Mouse (Mus musculus) limb, embryonic 12.5 days (tissue): ENCODE results near the gene Mtfr1l. TPM values are rescaled to one million over a fixed set of nuclear protein-coding genes. Genes with fewer than 3 reads are reported as not detected.

Experiments used
- ATAC-seq: fragments of 200-750 bp; cut with Nextera tagmentation; 2 replicates; pipeline ENCODE4 v1.8.0; 2017; ENCODE audit warnings: low read depth, moderate TSS enrichment; ENCODE audit not compliant: insufficient number of reproducible peaks, insufficient read depth, low FRiP score, low TSS enrichment
- H3K27ac ChIP-seq: fragments of 300-500 bp; sonication (generic); 2 replicates; pipeline ENCODE4 v1.5.1; 2016; ENCODE audit warnings: mild to moderate bottlenecking, moderate library complexity
- H3K27me3 ChIP-seq: fragments of 300-500 bp; sonication (generic); 2 replicates; pipeline ENCODE4 v1.6.1; 2016; ENCODE audit warnings: mild to moderate bottlenecking, moderate library complexity
- H3K36me3 ChIP-seq: fragments of 300-500 bp; sonication (generic); 2 replicates; pipeline ENCODE4 v1.6.1; 2016; ENCODE audit warnings: mild to moderate bottlenecking, moderate library complexity
- H3K4me1 ChIP-seq: fragments of 300-500 bp; sonication (generic); replicated peaks from 2 replicates; pipeline ENCODE4 v1.6.1; 2016
- H3K4me2 ChIP-seq: fragments of 300-500 bp; sonication (generic); 2 replicates; pipeline ENCODE4 v1.6.1; 2016; ENCODE audit warnings: mild to moderate bottlenecking, moderate library complexity
- H3K4me3 ChIP-seq: fragments of 300-500 bp; sonication (generic); replicated peaks from 2 replicates; pipeline ENCODE4 v1.5.1; 2016; ENCODE audit warnings: mild to moderate bottlenecking
- H3K9ac ChIP-seq: fragments of 300-500 bp; sonication (generic); replicated peaks from 2 replicates; pipeline ENCODE4 v1.6.1; 2016; ENCODE audit warnings: mild to moderate bottlenecking, moderate library complexity
- H3K9me3 ChIP-seq: fragments of 300-500 bp; sonication (generic); 2 replicates; pipeline ENCODE4 v1.6.1; 2016; ENCODE audit warnings: mild to moderate bottlenecking, moderate library complexity
- WGBS: fragments of 180-500 bp; shearing (Covaris S2); methylation state at CpG from one replicate; pipeline ENCODE4 v1.1.7; 2016; 5-methylcytosine and 5-hydroxymethylcytosine counted together
- polyA plus RNA-seq: library from polyadenylated mRNA; unstranded; fragments of >200 nt; fragmentation: Nextera tagmentation; extraction: Ambion mirVana; gene quantifications from 2 replicates; pipeline ENCODE4 v1.2.1, GENCODE M21; 2016

Mtfr1l gene
- polyA plus RNA-seq, 1 experiment from 2014 or later: 118 TPM

DNA sequence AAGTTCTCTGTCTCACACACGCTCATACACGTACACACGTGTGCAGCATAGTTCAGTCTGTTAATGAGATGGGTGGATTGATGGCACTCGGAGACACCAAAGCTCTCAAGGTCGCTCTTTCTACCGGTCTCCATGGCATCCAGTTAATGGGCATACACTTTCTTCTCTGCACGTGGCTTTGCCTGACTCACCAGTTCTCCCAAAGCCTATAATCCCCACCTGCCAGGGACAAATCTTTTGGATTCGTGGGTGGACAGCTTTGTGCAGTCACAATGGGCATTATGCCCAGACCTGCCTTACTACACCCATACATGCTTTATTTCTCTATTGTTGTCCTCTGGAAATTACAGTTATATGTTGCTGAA, 582 bp upstream of the Mtfr1l start:
- H3K36me3 ChIP-seq: peaks cover 41% of the 10 kb centered on the region
- 18% methylated on average over 8 of the region's 8 CpGs for WGBS
- peaks cover 23% of the 10 kb centered on the region for H3K4me1 ChIP-seq
- peak overlapping the region; percentile 95 for H3K4me3 ChIP-seq
- H3K27ac ChIP-seq: peak overlapping the region; percentile 66; the same call in 1 of the 2 replicates
- H3K9ac ChIP-seq: peak overlapping the region; percentile 50
- H3K27me3 ChIP-seq: no peaks in the 10 kb centered on the region
- no peak for ATAC-seq
- peak overlapping the region; percentile 77 for H3K4me2 ChIP-seq
- H3K9me3 ChIP-seq: no peaks in the 10 kb centered on the region

DNA sequence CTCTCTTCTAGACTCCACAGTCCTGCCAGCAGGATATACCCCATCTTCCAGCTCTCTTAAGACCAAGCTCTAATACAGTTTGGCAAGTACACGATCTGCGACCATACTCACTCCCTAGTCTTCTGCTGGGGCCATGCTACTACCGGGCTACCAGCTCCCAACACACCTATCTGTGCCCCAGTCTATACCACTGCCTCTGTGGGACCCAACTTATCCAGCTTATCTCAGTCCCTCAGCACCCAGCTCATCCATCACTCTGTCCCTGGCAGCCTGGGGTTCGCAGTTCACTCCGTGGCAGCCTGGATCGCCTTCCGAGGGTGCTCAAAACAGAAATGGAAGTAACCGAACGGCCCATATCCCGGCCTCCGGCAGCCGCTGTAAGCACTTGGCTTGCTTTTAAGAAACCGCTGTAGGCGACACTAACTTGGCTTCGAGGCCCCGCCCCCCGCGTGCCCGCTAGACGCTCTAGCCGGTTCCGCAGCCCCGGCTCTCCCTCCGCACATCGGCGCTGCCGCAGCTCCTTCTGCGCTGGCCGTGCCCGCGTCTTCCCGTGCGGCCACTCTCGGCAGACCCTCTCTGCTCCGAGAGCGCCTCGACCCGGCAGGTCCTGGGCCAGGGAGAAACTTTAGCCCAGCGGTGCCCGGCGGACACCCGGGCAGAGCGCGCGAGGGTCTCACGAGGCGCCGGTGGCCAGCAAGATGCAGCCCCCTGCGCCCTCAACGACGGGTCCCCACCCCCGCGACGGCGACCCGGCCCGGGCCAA, 882 bp downstream of the Mtfr1l start:
- Histone ChIP-seq H3K9ac (peak overlapping the region; percentile 88), H3K4me2 (peak overlapping the region; percentile 77), H3K27me3 (no peaks in the 10 kb centered on the region), H3K36me3 (peaks cover 41% of the 10 kb centered on the region), H3K9me3 (no peaks in the 10 kb centered on the region), H3K4me1 (peaks cover 23% of the 10 kb centered on the region), H3K4me3 (peak overlapping the region; percentile 95), H3K27ac (peak overlapping the region; percentile 88)
- ATAC-seq: no peak
- under 1% methylated on average over 57 of the region's 57 CpGs for WGBS

DNA sequence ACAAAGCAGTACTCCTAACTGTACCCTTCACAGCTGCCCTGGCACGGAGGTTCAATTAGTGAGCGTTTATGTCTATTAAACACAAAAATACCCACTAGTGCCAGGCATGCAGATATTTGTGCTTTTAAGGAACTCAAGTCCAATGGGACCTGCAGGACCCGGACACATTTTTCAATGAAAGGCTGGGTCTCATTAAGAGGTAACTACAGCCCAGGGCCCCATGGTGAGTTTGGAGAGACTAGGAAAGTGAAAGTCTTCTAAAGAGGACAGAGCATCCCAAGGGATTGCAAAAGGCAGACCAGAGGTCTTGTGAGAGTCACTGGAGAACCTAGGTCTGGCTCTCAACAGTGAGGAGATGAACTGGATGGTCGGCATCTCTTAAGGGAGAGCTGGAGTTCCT, 1.8 kb downstream of the Mtfr1l start:
- 80% methylated on average over 4 of the region's 4 CpGs for WGBS
- Histone ChIP-seq H3K4me3 (peak overlapping the region; percentile 95), H3K27me3 (no peaks in the 10 kb centered on the region), H3K36me3 (peaks cover 41% of the 10 kb centered on the region), H3K4me2 (peak overlapping the region; percentile 77), H3K4me1 (peaks cover 23% of the 10 kb centered on the region), H3K9me3 (no peaks in the 10 kb centered on the region), H3K9ac (no peak overlapping the region), H3K27ac (no peak overlapping the region)
- ATAC-seq: no peak

DNA sequence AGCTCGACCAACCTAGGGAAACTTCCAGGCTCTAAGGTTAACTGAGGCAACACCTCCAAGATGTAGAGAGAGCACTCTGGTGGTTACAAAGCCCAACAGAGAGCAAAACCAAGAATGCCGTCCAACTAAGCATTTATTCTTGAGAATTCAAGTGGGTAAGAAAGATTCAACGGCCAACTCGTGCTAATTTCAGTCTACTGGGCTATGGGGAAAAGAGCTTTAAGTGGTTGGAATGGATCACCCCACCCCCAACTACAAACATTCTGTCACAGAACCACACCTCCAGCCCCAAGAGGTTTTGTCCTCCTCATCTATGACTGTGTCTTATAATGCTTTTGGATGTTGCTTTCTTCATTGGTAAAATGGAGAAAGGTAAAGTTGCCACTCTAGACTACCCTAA, 2.3 kb downstream of the Mtfr1l start:
- Histone ChIP-seq H3K4me3 (no peak overlapping the region), H3K27me3 (no peaks in the 10 kb centered on the region), H3K36me3 (peaks cover 41% of the 10 kb centered on the region), H3K4me1 (peaks cover 23% of the 10 kb centered on the region), H3K27ac (no peak overlapping the region), H3K9ac (no peak overlapping the region), H3K4me2 (no peak overlapping the region), H3K9me3 (no peaks in the 10 kb centered on the region)
- ATAC-seq: no peak
- 79% methylated on average over 4 of the region's 4 CpGs for WGBS

DNA sequence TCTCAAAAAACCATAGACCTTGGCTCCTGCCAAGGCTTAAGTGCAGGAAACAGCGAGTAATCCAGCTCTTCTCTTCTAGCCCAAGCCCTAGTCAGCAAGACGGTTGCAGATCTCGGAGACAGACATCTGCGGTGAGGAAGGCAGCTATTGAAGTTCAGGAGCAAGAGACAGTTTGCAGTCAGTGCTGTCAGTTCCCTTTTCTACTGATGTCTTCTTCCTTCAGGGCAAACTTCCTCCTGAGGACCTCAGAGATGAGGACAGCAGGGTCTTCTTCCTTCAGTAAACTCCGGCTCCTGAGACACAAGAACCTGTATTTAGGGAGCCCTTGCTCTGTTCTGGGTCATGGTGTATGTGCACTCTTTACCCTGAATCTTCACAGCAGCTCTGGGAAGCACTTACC, 9.0 kb downstream of the Mtfr1l start:
- 87% methylated on average over 5 of the region's 5 CpGs for WGBS
- peaks cover 99% of the 10 kb centered on the region for H3K36me3 ChIP-seq

DNA sequence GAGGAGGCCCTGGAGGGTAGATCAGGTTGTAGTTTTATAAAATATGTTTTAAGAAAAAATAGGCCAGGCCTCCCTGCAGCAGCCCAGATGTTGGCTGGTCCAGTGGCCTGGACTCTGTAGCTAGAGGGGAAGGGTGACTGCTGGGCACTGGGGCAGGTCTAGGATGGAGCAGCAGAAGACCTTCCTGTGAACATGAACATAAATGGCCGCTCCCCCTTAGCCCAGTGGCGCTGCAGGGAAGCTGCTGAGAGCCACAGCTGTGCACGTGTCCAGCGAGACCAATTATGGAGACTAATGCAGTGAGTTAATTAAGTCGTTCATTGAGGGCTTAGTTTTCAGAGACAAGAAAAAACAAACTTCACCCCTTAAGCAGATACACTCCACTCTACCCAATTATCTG, 9.4 kb downstream of the Mtfr1l start:
- no peaks in the 10 kb centered on the region for H3K4me1 ChIP-seq
- no peak overlapping the region for H3K4me3 ChIP-seq
- no peak overlapping the region for H3K4me2 ChIP-seq
- no peaks in the 10 kb centered on the region for H3K27me3 ChIP-seq
- WGBS: 66% methylated on average over 5 of the region's 5 CpGs
- H3K9me3 ChIP-seq: no peaks in the 10 kb centered on the region
- H3K9ac ChIP-seq: no peak overlapping the region
- peaks cover 98% of the 10 kb centered on the region for H3K36me3 ChIP-seq
- ATAC-seq: no peak
- no peak overlapping the region for H3K27ac ChIP-seq

More for the DNA sequence above, 9.0 kb downstream of the Mtfr1l start:
- Histone ChIP-seq H3K9me3 (no peaks in the 10 kb centered on the region), H3K27me3 (no peaks in the 10 kb centered on the region), H3K4me1 (no peaks in the 10 kb centered on the region), H3K9ac (no peak overlapping the region), H3K4me2 (no peak overlapping the region), H3K4me3 (no peak overlapping the region), H3K27ac (no peak overlapping the region)
- no peak for ATAC-seq

DNA sequence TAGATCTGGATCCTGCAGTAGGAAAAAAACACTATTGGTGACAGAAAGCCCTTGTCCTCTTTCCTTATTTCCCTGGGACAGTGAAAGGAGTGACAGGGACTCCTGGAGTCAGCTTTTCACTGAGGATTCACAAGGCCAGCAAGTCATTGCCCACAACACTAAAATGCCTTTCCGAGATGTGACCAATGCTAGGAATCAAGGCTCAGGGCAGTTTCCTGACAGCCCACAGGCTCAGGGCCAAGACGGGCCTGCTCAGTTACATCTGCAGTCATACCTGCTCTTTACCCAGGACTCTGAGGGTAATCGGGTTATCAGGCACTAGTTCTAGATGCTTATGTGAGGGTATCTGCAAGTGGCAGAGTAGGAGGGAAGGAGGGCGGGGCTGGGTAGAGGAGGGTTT, 11.7 kb downstream of the Mtfr1l start:
- H3K4me2 ChIP-seq: no peak overlapping the region
- no peak overlapping the region for H3K4me3 ChIP-seq
- no peak overlapping the region for H3K27ac ChIP-seq
- ATAC-seq: no peak
- H3K36me3 ChIP-seq: peaks cover 84% of the 10 kb centered on the region
- 88% methylated on average over 4 of the region's 4 CpGs for WGBS
- H3K9ac ChIP-seq: no peak overlapping the region
- H3K27me3 ChIP-seq: no peaks in the 10 kb centered on the region
- H3K4me1 ChIP-seq: no peaks in the 10 kb centered on the region
- no peaks in the 10 kb centered on the region for H3K9me3 ChIP-seq

DNA sequence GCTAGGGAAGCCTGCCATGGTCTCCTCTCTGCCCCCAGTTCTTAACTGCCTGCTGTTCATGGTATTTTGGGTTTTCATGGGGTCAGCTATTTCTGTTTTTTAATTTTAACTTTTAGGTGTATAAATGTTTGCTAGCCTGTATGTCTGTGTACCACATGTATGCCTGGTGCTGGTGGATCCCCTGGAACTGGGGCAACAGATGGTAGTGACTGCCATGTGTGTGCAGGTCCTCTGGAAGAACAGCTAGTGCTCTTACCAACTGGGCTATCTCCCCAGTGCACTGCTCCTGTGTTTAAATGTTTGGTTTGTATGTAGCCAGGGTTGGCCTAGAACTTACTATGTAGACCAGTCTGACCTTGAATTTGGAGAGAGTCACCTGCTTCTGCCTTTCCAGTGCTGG, 15.9 kb downstream of the Mtfr1l start:
- peaks cover 43% of the 10 kb centered on the region for H3K36me3 ChIP-seq

DNA sequence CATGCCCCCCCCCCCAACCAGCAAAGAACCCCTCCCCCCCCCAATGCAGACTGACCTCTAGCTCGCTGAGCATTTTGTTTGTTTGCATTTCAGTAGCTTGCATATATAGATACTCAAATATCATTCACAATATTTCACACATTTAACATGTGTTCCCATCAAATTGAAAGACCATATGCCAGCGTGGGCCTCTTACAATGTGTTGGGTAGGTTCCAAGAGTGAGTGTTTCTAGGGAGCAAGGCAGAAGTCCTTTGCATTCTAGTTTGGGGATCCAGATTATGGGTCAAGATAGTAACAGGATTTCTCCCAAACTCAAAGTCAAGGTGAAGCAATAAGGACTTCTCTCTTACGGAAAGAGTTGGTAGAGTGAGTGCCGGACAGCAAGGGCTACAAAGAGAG, 16.6 kb downstream of the Mtfr1l start:
- H3K27me3 ChIP-seq: no peaks in the 10 kb centered on the region
- H3K9me3 ChIP-seq: no peaks in the 10 kb centered on the region
- no peak overlapping the region for H3K27ac ChIP-seq
- no peak for ATAC-seq
- H3K36me3 ChIP-seq: peaks cover 35% of the 10 kb centered on the region
- H3K9ac ChIP-seq: no peak overlapping the region
- no peak overlapping the region for H3K4me2 ChIP-seq
- no peak overlapping the region for H3K4me3 ChIP-seq
- no peaks in the 10 kb centered on the region for H3K4me1 ChIP-seq
- WGBS: 94% methylated on average over 4 of the region's 4 CpGs

More for the DNA sequence above, 15.9 kb downstream of the Mtfr1l start:
- no peak overlapping the region for H3K4me3 ChIP-seq
- H3K27ac ChIP-seq: no peak overlapping the region
- ATAC-seq: no peak
- H3K9me3 ChIP-seq: no peaks in the 10 kb centered on the region
- no peaks in the 10 kb centered on the region for H3K27me3 ChIP-seq
- H3K9ac ChIP-seq: no peak overlapping the region
- no peak overlapping the region for H3K4me2 ChIP-seq
- H3K4me1 ChIP-seq: no peaks in the 10 kb centered on the region

DNA sequence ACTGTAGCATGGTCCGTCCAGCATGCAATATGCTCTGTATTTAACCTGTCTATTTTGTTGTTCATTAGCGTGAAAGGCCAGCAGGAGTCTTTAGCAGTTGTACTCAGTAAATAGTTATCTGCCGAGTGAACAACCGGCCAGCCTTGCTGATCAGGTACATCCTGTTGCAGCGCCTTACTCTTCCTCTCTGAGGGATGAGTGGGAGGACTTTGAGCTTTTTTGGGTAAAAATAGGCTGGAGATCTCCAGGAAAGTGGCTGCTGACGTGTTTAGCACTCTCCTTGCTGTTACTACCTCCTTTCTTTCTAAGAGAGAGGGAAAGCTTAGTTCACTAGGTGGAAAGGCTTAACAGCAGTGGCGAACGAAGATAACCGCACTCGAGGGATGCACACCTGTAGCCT, 17.5 kb downstream of the Mtfr1l start:
- WGBS: 89% methylated on average over 10 of the region's 10 CpGs
- Histone ChIP-seq H3K4me2 (no peak overlapping the region), H3K4me1 (peaks cover 5% of the 10 kb centered on the region), H3K27ac (no peak overlapping the region), H3K9ac (no peak overlapping the region), H3K36me3 (peaks cover 27% of the 10 kb centered on the region), H3K9me3 (no peaks in the 10 kb centered on the region), H3K27me3 (no peaks in the 10 kb centered on the region), H3K4me3 (no peak overlapping the region)
- no peak for ATAC-seq

DNA sequence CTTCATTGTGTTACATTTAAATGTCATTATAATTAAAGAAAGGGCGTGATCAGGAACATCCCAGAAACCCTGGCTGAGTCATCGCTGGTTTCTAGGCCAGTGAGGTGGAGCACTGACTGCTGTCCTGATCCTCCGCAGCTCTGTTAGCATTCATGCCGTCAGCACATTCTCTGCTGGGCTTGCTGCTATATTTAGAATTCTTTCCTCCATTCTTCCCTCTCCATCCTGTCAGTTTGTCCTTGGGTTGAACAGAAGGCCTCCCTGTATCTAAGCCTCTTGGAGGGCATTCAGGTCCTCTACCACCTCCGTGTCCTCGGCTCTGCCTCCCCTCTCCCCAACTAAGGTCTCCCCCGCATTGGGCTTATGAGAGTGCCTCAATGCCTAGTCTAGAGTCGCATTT, 18.2 kb downstream of the Mtfr1l start:
- no peak overlapping the region for H3K27ac ChIP-seq
- 89% methylated on average over 8 of the region's 8 CpGs for WGBS
- no peak for ATAC-seq
- no peaks in the 10 kb centered on the region for H3K27me3 ChIP-seq
- peaks cover 9% of the 10 kb centered on the region for H3K4me1 ChIP-seq
- no peak overlapping the region for H3K9ac ChIP-seq
- no peak overlapping the region for H3K4me2 ChIP-seq
- peaks cover 20% of the 10 kb centered on the region for H3K36me3 ChIP-seq
- H3K4me3 ChIP-seq: no peak overlapping the region
- no peaks in the 10 kb centered on the region for H3K9me3 ChIP-seq

DNA sequence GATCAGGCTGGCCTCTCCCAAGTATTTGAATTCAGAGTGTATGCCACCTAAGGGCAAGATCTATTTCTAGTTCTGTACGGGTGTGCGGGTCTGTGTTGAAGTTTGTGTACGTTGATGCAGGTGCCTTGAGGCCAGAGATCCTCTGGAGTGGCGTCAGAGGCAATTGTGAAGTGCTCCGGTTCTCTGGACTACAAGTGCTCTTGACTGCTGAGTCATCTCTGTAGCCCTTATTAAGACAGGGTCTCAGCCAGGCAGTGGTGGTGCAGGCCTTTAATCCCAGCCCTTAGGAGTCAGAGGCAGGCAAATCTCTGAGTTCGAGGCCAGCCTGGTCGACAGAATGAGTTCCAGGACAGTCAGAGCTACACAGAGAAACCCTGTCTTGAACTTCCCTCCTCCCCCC, 19.6 kb downstream of the Mtfr1l start:
- H3K27ac ChIP-seq: no peak overlapping the region
- H3K9me3 ChIP-seq: no peaks in the 10 kb centered on the region
- no peak overlapping the region for H3K9ac ChIP-seq
- H3K4me2 ChIP-seq: no peak overlapping the region
- no peaks in the 10 kb centered on the region for H3K27me3 ChIP-seq
- peaks cover 7% of the 10 kb centered on the region for H3K36me3 ChIP-seq
- 79% methylated on average over 7 of the region's 7 CpGs for WGBS
- H3K4me3 ChIP-seq: no peak overlapping the region
- no peak for ATAC-seq
- H3K4me1 ChIP-seq: peaks cover 15% of the 10 kb centered on the region
